Mouse (Mus musculus): ENCODE results near the gene Arhgef11.
A peak's percentile ranks its signal among the peaks of the same experiment; 100 is the strongest.
"Not testable (repeated sequence)": the region's sequence is repeated elsewhere in the genome, so short reads cannot be mapped to it uniquely, and the experiment has no call there.

The Arhgef11 gene

GRCm38 (mm10) chr3:87616957-87617810 is at the start of gene Arhgef11:
Gene Arhgef11, plus strand, starts transcription at chr3:87617559.
- DNase-seq (ENCODE audit: extremely low spot score, low spot score), result peak; percentile 87

GRCm38 (mm10) chr3:87568681-87569080 is 48.7 kb upstream of the Arhgef11 start:
- DNase-seq (ENCODE audit: extremely low spot score, low spot score), result no peak

- DNase-seq (ENCODE audit: extremely low spot score, low spot score), result no peak
Observed at GRCm38 (mm10) chr3:87575766-87576165, 41.6 kb upstream of the Arhgef11 start.

DNA sequence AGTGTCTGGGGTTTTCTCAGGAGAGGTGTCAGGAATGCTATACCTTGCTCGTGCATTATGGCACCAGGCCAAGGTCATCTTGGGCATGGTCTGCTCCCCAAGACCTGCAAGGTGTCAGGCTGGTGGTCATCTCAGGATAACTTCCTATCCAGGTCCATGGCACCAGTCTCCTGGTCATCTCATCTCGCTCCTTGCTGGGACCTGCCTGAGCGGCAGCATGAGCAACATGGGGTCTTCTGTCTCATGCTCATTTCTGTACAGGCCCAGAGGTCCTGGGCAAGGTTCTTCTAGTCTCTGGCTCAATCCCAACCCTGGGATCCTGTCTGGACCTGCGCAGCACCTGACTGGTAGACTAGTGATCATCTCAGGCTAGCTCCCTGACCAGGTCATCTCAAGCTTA is 35.1 kb upstream of the Arhgef11 start:
- no peak for DNase-seq (ENCODE audit: extremely low spot score, low spot score)

DNA sequence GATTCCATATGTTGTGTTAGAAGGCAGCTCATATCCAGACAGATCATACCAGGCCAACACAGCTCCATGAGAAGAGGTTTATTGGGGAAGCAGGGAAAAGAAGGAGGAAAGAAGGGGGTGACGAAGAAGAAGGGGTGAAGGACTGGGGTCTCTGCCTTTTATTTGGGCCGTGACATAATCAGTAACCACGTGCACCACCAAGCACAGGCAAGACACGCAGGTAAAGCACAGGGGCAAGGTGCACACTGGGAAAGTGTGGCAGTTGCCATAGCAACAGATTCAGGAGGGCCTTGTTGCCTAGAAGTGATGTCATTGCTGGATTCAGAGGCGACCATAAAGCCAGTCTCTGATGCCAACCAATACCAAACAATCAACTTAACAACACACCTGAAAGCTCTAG is 23.6 kb upstream of the Arhgef11 start:
- DNase-seq (ENCODE audit: extremely low spot score, low spot score), result no peak

- not testable (repeated sequence) for DNase-seq (ENCODE audit: extremely low spot score, low spot score)
Observed at GRCm38 (mm10) chr3:87595328-87595727, 22.0 kb upstream of the Arhgef11 start.

DNA sequence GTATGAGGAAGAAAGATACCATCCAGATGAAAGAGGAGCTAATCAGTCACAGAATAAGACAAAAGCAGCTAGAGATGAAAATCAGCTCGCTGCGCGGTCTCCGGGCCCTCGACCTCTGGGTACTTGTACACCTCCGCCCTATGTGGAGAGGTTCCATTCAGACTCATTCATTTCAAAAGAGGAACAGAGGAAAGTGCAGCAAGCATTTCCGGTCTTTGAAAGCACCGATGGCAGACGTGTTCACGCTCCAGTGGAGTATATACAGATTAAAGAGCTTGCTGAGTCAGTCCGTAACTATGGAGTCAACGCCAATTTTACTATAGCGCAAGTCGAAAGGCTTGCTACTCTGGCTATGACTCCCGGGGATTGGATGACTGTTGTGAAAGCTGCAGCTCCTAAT is 16.3 kb upstream of the Arhgef11 start:
- DNase-seq (ENCODE audit: extremely low spot score, low spot score), result not testable (repeated sequence)

GRCm38 (mm10) chr3:87616354-87616753 is 1.0 kb upstream of the Arhgef11 start:
- DNase-seq (ENCODE audit: extremely low spot score, low spot score), result no peak

- no peak for DNase-seq (ENCODE audit: extremely low spot score, low spot score)
Observed at GRCm38 (mm10) chr3:87617811-87618130, 412 bp downstream of the Arhgef11 start.

GRCm38 (mm10) chr3:87618240-87618639 is 881 bp downstream of the Arhgef11 start:
- DNase-seq (ENCODE audit: extremely low spot score, low spot score), result no peak

- no peak for DNase-seq (ENCODE audit: extremely low spot score, low spot score)
Observed at GRCm38 (mm10) chr3:87618981-87619710, 1.8 kb downstream of the Arhgef11 start.

- no peak for DNase-seq (ENCODE audit: extremely low spot score, low spot score)
Observed at GRCm38 (mm10) chr3:87620218-87620891, 3.0 kb downstream of the Arhgef11 start.

- no peak for DNase-seq (ENCODE audit: extremely low spot score, low spot score)
Observed at GRCm38 (mm10) chr3:87624899-87625298, 7.5 kb downstream of the Arhgef11 start.

DNA sequence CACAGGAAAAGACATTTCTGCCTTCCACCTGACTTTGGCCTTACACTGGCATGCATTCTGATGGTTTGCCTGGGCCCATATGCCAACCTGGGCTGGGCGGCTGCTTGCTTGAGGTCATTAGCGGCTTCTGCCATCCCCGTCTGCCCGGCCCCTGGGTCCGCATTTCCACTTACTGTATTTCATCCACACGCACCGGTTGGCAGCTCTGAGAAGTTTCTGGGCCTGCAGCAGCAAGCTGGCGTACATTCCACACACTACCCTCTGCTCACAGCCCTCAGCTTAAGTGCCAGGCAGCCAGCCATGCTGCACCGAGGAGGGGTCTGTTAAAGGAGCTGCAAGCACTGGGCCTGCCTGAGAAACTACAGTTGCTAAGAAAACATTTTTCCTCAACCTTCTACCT is 13.5 kb downstream of the Arhgef11 start:
- no peak for DNase-seq (ENCODE audit: extremely low spot score, low spot score)

DNA sequence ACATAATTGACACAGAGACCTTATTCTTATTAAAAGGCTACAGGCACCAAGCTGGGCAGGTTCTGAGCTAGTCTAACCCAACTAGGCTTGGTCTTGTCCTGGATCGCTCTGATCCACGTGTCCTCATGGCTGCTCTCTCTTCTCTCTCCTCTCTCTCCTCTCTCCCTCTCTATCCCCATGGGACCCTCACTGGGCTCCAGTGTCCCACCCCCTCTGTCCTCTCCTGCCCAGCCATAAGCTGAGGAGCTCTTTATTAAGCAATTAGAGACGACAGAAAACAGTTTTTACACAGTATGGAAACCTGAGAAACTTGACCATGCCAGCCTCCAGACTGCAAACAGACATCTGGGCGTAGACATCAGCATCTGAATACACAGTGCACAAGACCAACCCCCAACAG is 14.0 kb downstream of the Arhgef11 start:
- no peak for DNase-seq (ENCODE audit: extremely low spot score, low spot score)

DNA sequence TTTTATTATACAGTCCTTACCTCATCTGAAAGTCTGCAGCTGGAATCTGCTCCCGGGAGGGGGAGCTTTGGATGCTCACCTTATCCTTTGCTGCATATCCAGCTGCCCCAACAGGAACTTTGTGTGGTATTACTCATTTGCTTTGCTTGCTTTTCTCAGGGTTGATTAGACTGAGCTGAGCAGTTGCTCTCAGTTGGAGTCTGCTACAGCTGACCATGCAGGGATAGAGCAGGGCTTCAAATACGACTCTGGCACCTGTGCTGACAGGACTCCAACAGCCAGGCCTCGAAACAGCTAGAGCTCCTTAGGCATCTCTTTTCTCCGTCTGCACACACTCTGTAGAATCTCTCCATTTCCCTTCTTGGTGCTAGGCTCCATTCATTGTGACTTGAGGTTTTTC is 18.2 kb downstream of the Arhgef11 start:
- DNase-seq (ENCODE audit: extremely low spot score, low spot score), result no peak

DNA sequence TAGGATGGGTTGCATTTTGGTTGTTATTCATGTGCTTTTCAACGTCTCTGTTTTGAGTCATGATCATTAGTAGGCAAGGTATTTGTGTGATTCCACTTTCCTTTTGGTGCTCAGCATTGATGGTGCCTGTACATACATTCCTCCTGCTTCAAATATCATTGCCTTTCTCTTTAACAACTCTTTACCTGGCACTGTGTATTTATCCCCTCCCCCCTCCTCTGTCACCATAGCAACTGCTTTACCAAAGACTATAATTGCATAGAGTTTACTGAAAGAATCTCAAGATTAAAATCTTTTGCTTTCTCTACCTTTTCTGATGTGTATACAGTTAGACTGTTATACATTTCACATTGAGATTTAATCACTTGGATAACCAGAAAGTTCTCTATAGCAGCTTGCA is 26.1 kb downstream of the Arhgef11 start:
- DNase-seq (ENCODE audit: extremely low spot score, low spot score), result no peak

DNA sequence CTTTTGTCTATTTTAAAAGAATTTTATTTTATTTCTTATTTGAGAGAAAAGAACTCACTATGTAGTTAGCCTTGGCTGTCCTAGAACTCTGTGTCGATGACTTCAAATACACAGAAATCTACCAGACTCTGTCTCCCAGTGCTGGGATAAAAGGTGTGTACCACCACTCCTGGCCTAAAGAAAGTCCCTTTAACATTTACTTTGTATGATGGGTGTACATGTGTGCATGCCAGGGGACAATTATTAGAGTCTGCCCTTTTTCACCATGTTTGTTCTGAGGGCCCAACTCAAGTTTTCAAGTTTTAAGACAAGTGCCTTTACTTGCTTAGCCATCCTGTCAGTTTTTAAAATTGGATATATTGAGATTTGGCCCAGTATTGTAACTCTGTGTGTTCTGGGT is 28.8 kb downstream of the Arhgef11 start:
- no peak for DNase-seq (ENCODE audit: extremely low spot score, low spot score)

DNA sequence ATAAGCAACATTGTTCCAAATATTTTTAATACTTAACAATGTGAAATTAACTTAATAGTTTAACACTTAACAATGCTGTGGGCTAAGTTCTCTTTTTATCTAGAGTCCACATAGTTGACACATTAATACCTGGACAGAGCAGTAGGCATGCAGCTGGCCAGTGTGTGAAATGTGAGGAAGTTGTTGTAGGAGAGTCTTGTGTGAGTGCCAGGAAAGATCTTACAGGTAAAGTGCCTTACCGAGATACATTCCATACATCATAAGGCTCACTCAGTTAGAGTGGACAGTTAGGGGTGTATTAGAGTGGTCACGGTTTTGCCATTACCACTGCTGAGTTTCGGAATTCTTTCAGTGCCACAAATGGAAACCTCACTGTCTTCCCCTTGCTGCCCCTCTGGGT is 31.7 kb downstream of the Arhgef11 start:
- no peak for DNase-seq (ENCODE audit: extremely low spot score, low spot score)

- DNase-seq (ENCODE audit: extremely low spot score, low spot score), result no peak
Observed at GRCm38 (mm10) chr3:87658348-87658747, 41.0 kb downstream of the Arhgef11 start.

- no peak for DNase-seq (ENCODE audit: extremely low spot score, low spot score)
Observed at GRCm38 (mm10) chr3:87659692-87660429, 42.5 kb downstream of the Arhgef11 start.

GRCm38 (mm10) chr3:87660479-87660878 is 43.1 kb downstream of the Arhgef11 start:
- DNase-seq (ENCODE audit: extremely low spot score, low spot score), result no peak
